Mouse (Mus musculus): ENCODE measurements around the gene Tmem247. TPM values are rescaled to one million over a fixed set of nuclear protein-coding genes. Genes with fewer than 3 reads are reported as not detected.

Tmem247 gene
- polyA plus RNA-seq, 1 experiment = not detected

DNA sequence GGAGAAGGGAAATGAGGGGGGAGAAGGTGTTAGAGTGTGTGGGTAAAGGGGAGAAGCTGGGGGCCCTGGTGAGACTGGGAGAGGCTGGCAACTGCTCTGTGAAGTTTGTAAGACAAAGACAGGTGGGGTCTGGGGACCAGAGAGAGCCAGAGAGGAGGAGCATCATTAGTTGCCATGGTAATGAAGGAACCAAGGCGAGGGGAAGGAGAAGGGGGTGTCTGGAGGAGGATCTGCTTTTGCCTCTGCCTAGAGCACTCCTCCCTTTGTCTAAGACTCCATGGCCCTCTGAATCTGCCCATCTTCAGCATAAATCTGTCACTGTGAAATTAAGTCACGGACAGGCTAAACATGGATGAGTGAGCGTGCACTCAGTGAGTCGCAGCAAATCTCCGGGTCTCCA is 15.7 kb downstream of the Tmem247 start:
- Histone ChIP-seq H3K4me3 (ENCODE audit: insufficient read depth, low read length) (no peak overlapping the region), H3K4me1 (ENCODE audit: control insufficient read depth, insufficient read depth, low read length) (no peaks in the 10 kb centered on the region), H3K27ac (ENCODE audit: insufficient read depth, low read depth, low read length) (no peak overlapping the region)
- no peak for TF ChIP-seq CTCF (IDR thresholded peaks at IDR 0.05; ENCODE audit: low read depth, low read length)
- no peak for TF ChIP-seq POLR2A (IDR thresholded peaks at IDR 0.05; ENCODE audit: borderline replicate concordance, low read depth, low read length)

DNA sequence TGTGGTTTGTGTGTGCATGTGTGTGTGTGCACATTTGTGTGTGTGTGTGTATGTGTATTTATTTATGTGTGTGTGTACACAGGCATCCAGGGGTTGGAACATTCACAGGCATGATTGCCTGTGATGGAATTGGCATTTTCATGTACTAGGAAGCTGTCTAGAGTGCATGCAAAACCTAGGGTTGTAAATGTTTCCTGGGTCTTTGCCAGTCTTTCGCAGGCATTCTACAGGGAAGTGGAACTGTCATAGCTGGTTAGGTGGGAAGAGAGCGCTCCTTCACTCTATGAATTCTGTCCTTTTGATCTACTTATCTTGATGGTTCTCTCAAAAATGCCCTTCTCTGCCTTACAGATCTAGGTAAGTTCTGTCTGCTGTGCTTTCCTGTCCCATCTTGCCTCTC is 19.9 kb downstream of the Tmem247 start:
- TF ChIP-seq POLR2A (IDR thresholded peaks at IDR 0.05; ENCODE audit: borderline replicate concordance, low read depth, low read length) (no peak), CTCF (IDR thresholded peaks at IDR 0.05; ENCODE audit: low read depth, low read length) (no peak)
- Histone ChIP-seq H3K27ac (ENCODE audit: insufficient read depth, low read depth, low read length) (no peak overlapping the region), H3K4me3 (ENCODE audit: insufficient read depth, low read length) (no peak overlapping the region), H3K4me1 (ENCODE audit: control insufficient read depth, insufficient read depth, low read length) (peaks cover 4% of the 10 kb centered on the region)

DNA sequence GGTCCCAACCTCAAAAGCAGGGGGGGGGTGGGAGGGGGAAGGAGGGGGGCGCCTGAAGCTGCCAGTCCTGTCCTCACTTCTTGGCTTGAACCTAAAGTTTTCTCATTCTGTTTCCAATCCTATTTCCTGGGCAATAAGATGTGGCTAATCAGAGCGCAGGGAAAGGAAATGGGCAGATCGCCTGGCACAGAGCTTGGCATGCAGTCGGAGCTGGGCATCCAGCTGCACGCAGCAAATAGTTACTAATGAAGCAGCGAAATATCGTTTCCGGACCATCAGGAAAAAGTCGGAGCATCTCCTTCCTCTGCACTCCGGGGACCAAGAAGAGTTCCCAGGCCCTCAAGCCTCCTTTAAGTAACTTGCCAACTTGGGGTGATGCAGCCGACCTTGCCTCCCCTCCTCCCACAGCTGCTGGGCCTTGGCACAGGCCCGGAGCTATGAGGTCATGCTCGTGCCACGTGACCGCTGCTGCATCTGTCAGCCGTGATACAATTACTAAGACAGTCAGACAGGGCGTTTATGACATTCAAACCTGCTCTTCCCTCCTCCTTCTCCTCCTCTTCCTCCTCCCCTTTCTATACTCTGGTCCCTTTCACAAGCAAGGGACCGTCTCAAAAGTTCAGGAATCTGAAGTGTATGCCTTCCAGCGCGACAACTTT is 20.5 kb downstream of the Tmem247 start:
- Histone ChIP-seq H3K4me3 (ENCODE audit: insufficient read depth, low read length) (peak overlapping the region; percentile 44), H3K4me1 (ENCODE audit: control insufficient read depth, insufficient read depth, low read length) (peaks cover 4% of the 10 kb centered on the region), H3K27ac (ENCODE audit: insufficient read depth, low read depth, low read length) (no peak overlapping the region)
- TF ChIP-seq CTCF (IDR thresholded peaks at IDR 0.05; ENCODE audit: low read depth, low read length) (no peak), POLR2A (IDR thresholded peaks at IDR 0.05; ENCODE audit: borderline replicate concordance, low read depth, low read length) (no peak)

DNA sequence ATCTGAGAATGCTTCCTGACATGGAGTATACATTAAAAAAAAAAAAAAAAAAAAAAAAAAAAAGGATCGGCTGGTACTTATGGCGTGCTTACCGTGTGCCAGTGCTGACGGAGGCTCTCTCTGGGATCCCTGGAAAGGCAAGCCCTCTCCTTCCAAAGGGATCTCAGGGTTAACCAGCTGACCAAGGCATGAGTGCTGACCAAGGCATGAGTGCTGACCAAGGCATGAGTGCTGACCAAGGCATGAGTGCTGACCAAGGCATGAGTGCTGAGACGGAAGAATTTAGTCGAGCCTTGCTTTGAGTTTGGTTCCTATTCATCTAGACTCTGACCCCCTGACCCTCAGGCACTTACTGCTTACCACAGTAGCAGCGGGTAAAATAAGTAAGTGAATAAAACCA is 21.5 kb downstream of the Tmem247 start:
- H3K4me1 ChIP-seq (ENCODE audit: control insufficient read depth, insufficient read depth, low read length) = peaks cover 4% of the 10 kb centered on the region
- no peak overlapping the region for H3K4me3 ChIP-seq (ENCODE audit: insufficient read depth, low read length)
- no peak for TF ChIP-seq CTCF (IDR thresholded peaks at IDR 0.05; ENCODE audit: low read depth, low read length)
- no peak for TF ChIP-seq POLR2A (IDR thresholded peaks at IDR 0.05; ENCODE audit: borderline replicate concordance, low read depth, low read length)
- no peak overlapping the region for H3K27ac ChIP-seq (ENCODE audit: insufficient read depth, low read depth, low read length)

DNA sequence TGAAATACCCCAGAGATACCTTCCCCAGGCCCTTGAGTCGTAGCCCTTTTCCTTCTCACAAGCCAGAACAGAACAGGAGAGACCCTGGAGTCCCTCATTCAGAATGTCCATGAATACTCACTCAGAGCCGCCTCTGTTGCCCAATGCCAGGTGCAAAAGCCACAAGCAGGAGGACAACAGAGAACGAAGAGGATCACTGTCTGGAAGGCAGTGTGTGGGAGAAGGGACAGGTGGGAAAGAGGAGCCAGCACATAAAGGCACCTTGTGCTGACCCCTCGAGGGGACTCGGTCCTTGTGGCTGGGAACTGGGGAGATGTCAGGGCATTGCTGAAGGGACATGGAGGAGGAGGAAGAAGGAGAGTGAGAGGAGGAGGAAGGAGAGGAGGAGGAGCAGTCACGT is 25.0 kb downstream of the Tmem247 start:
- H3K27ac ChIP-seq (ENCODE audit: insufficient read depth, low read depth, low read length) = no peak overlapping the region
- no peak for TF ChIP-seq CTCF (IDR thresholded peaks at IDR 0.05; ENCODE audit: low read depth, low read length)
- TF ChIP-seq POLR2A (IDR thresholded peaks at IDR 0.05; ENCODE audit: borderline replicate concordance, low read depth, low read length) = no peak
- H3K4me3 ChIP-seq (ENCODE audit: insufficient read depth, low read length) = no peak overlapping the region
- peaks cover 7% of the 10 kb centered on the region for H3K4me1 ChIP-seq (ENCODE audit: control insufficient read depth, insufficient read depth, low read length)

DNA sequence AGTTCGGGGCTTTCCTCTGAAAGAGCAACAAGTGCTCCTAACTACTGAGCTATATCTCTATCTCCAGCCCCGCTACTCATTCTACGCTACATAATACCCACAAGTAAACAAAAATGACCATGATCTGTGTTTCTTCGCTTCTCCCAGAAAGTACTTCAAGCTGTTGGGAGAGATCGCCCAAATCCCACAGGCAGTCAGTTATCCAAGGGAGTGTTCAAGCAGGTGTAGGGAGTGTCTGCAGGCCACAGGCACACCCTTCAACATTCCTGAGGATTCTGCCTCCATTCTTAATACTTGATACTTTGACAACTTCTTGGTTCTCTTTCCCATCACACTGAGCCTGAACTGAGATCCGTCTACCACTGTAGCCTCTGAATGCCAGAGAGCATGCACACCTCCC is 26.0 kb downstream of the Tmem247 start:
- TF ChIP-seq CTCF (IDR thresholded peaks at IDR 0.05; ENCODE audit: low read depth, low read length) = no peak
- no peak for TF ChIP-seq POLR2A (IDR thresholded peaks at IDR 0.05; ENCODE audit: borderline replicate concordance, low read depth, low read length)
- peaks cover 7% of the 10 kb centered on the region for H3K4me1 ChIP-seq (ENCODE audit: control insufficient read depth, insufficient read depth, low read length)
- H3K27ac ChIP-seq (ENCODE audit: insufficient read depth, low read depth, low read length) = no peak overlapping the region
- no peak overlapping the region for H3K4me3 ChIP-seq (ENCODE audit: insufficient read depth, low read length)

DNA sequence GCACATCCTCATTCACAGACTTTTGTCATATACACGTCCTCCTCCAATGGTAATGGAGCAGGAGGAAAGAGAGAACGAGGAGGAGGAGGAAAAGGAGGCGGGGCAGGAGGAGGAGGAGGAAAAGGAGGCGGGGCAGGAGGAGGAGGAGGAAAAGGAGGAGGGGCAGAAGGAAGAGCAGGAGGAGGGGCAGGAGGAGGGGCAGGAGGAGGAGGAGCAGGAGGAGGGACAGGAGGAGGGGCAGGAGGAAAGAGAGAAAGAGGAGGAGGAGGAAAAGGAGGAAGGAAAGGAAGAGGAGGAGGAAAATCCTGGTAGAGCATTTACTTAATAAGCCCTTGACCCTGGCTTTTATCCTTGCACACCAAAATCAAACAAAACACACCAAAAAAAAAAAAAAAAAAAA is 28.9 kb downstream of the Tmem247 start:
- TF ChIP-seq CTCF (IDR thresholded peaks at IDR 0.05; ENCODE audit: low read depth, low read length) (no peak), POLR2A (IDR thresholded peaks at IDR 0.05; ENCODE audit: borderline replicate concordance, low read depth, low read length) (no peak)
- peaks cover 17% of the 10 kb centered on the region for H3K4me1 ChIP-seq (ENCODE audit: control insufficient read depth, insufficient read depth, low read length)
- no peak overlapping the region for H3K4me3 ChIP-seq (ENCODE audit: insufficient read depth, low read length)
- H3K27ac ChIP-seq (ENCODE audit: insufficient read depth, low read depth, low read length) = no peak overlapping the region

DNA sequence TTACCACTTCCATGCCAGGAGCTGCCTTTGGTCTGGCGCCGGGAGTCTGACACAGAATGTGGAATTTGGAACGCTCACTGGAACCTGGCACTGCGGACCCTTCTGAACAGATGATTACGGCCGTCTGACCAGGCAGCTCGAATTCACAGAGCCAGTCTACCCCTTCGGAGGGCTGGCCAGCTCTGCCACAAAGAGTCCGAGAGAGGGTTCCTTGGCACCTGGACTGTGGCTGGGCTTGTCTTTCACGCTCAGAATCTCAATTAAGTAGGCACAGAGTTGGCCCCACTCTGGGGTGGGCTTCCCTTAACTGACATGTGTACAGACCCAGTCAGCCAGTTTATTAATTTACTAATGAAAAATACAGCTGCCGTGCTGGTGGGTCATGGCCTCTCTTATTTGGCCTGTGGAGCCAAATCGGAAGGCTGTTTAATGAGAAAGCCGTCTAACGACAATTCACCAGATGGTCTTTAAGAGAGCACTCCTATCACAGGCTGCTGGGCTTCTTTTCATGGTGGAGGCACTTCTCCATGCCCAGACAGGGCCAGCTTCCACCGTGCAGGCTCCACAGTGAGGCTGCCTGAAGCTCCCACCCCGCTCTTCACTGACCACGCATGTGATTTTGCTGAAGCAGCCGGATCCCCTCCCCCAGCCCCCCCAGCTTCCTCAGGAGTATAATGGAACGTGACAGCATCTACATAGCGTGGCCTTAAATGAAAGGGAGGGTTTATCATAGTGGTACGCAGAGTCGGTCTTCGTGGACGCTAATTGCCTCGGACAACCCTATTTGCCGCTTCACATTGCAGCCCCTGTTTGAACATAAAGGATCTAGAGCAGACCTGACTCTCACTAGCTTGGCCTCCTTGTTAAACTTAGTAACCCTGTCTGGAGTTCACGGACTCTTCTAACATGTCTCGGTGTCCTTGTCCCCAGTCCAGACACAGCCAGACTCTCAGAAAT is 31.0 kb downstream of the Tmem247 start, which contains the start of gene Atp6v1e2:
Gene Atp6v1e2 (minus strand): TSS at position 58 of the 957 bp plus-strand sequence.
- H3K27ac ChIP-seq (ENCODE audit: insufficient read depth, low read depth, low read length) = no peak within 1 kb of the TSS
- peaks cover 31% of the 10 kb centered on the region for H3K4me1 ChIP-seq (ENCODE audit: control insufficient read depth, insufficient read depth, low read length)
- TF ChIP-seq CTCF (IDR thresholded peaks at IDR 0.05; ENCODE audit: low read depth, low read length) (no peak), POLR2A (IDR thresholded peaks at IDR 0.05; ENCODE audit: borderline replicate concordance, low read depth, low read length) (no peak)
- no peak within 1 kb of the TSS for H3K4me3 ChIP-seq (ENCODE audit: insufficient read depth, low read length)

DNA sequence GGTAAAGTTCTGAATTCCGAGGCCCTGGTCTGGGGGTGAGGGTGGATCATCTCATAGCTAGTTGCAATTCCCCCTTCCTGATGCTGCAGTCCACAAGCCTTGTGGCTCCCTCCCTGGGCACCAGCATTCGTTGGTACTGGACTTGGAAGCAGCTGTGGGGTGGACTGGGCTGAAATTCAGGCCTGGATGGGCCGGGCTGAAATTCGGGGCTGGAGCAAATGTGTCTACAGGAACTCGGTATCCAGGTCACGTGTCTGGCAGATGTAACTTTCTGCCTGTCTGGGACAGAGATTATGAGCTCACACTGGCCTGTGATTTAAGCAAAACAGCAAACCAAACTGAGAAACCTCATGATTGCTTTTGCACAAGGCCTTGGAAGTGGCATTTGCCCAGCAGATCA is 31.7 kb downstream of the Tmem247 start:
- Histone ChIP-seq H3K4me3 (ENCODE audit: insufficient read depth, low read length) (no peak overlapping the region), H3K4me1 (ENCODE audit: control insufficient read depth, insufficient read depth, low read length) (peaks cover 31% of the 10 kb centered on the region), H3K27ac (ENCODE audit: insufficient read depth, low read depth, low read length) (no peak overlapping the region)
- TF ChIP-seq POLR2A (IDR thresholded peaks at IDR 0.05; ENCODE audit: borderline replicate concordance, low read depth, low read length) (no peak), CTCF (IDR thresholded peaks at IDR 0.05; ENCODE audit: low read depth, low read length) (no peak)

DNA sequence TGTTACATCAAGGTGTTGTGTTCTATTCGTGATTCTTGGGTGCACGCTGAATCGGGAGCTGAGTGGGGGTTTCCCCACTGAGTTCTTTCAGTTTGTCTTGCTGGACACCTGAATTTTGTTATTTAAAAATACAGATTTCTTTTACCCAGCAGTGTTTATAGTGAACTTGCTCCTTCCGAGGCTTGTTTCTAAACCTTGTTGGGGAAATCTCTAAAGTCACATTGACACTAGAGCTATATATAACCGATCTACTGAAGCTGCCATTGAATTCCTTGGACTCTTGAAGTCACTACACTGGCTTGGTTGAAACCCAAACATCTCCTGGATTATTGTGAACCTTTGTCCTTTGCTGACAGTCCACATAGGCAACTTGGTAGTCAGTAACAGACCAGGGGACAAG is 40.1 kb downstream of the Tmem247 start:
- Histone ChIP-seq H3K27ac (ENCODE audit: insufficient read depth, low read depth, low read length) (no peak overlapping the region), H3K4me3 (ENCODE audit: insufficient read depth, low read length) (no peak overlapping the region), H3K4me1 (ENCODE audit: control insufficient read depth, insufficient read depth, low read length) (peaks cover 17% of the 10 kb centered on the region)
- no peak for TF ChIP-seq POLR2A (IDR thresholded peaks at IDR 0.05; ENCODE audit: borderline replicate concordance, low read depth, low read length)
- no peak for TF ChIP-seq CTCF (IDR thresholded peaks at IDR 0.05; ENCODE audit: low read depth, low read length)

All from bone marrow macrophage, adult 2 months (primary cell).